In the genomic region with DNA sequence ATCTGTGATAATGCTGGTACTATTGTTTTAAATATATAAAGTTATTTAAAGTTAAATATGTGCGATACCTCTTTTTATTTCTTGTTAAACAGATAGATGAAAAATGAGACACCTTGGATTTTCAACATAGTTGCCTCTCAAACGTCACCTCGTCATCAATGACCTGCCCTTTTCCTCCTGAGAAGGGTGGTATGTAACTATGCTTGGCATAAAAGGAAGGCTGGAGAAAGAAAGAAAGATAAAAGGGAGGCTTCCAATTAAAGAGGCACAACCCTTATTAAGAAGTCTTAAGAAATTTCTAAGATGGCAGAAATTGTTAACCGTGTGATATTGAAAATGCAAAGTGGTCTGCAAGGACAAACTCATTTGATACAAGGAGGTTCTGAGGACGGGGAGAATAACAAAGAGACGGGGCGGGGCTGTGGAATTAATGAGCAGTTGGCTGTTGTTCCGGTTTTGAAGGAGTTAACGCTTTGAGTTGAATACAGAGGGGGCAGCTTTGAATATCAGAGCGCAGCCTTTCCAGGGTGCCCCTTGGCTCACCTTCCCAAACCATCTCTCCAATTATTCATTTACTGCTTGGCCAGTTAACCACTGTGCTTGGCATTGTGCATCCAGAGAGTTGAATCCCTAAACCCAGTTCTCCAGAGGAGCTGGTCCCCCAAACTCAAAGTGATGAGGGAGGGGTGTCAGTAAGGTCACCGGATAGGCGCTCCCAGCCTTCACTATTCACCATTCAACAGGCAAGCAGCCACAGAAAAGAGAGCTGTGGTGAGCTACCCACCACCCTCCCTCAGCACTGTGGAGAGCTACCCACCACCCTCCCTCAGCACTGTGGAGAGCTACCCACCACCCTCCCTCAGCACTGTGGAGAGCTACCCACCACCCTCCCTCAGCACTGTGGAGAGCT, we compare ENCODE assay signal across 15 mouse cellular contexts.
DNase-seq lines count a peak whose midpoint lies in the region; ATAC-seq lines count a peak whose summit lies in the region.
"Had no signal": no experiment of that assay in that cellular context is flagged by ENCODE, and none has a peak within 500 bp of the region (broad histone marks: within the 10 kb centered on the region; RNA-seq: fewer than 3 reads in every experiment).

No protein-coding gene starts in this region.

- H3K9me3 ChIP-seq in forebrain, embryonic 10.5 days: no peaks in the 10 kb centered on the region; the same call in 1 of the 2 replicates
- peaks cover 5% of the 10 kb centered on the region; the same call in 1 of the 2 replicates for H3K9me3 ChIP-seq in hindbrain, embryonic 13.5 days
- H3K9me3 ChIP-seq in midbrain, embryonic 16.5 days (replicated peaks; ENCODE audit: control insufficient read depth, low read length, poor library complexity, severe bottlenecking): no peaks in the 10 kb centered on the region; the same call in 1 of the 2 replicates
- H3K9me3 ChIP-seq: embryonic facial prominence, embryonic 15.5 days; limb, embryonic 10.5 days; liver, embryonic 15.5 days had no signal

- no peak overlapping the region for H3K9ac ChIP-seq in hindbrain, embryonic 13.5 days
- H3K9ac ChIP-seq in midbrain, embryonic 16.5 days (ENCODE audit: low read depth, low read length): no peak overlapping the region
- H3K9ac ChIP-seq: embryonic facial prominence, embryonic 15.5 days; liver, embryonic 15.5 days had no signal

- no peaks in the 10 kb centered on the region for H3K36me3 ChIP-seq in forebrain, embryonic 10.5 days (replicated peaks)
- no peaks in the 10 kb centered on the region for H3K36me3 ChIP-seq in hindbrain, embryonic 13.5 days
- H3K36me3 ChIP-seq in midbrain, embryonic 16.5 days (ENCODE audit: control insufficient read depth, insufficient read depth, low read length): no peaks in the 10 kb centered on the region
- H3K36me3 ChIP-seq: embryonic facial prominence, embryonic 15.5 days; limb, embryonic 10.5 days; liver, embryonic 15.5 days had no signal

- peak overlapping the region; percentile 36; the same call in 1 of the 2 replicates for H3K4me3 ChIP-seq in forebrain, embryonic 10.5 days
- no peak overlapping the region for H3K4me3 ChIP-seq in hindbrain, embryonic 13.5 days
- H3K4me3 ChIP-seq in midbrain, embryonic 16.5 days (ENCODE audit: low read depth, low read length): no peak overlapping the region
- H3K4me3 ChIP-seq: embryonic facial prominence, embryonic 15.5 days; limb, embryonic 10.5 days; liver, embryonic 15.5 days had no signal

- intact Hi-C loops in left cerebral cortex, postnatal 14 days (cut with DNase I): no loop called here

- H3K27ac ChIP-seq in forebrain, embryonic 10.5 days: peak overlapping the region; percentile 75
- no peak overlapping the region for H3K27ac ChIP-seq in hindbrain, embryonic 13.5 days
- no peak overlapping the region for H3K27ac ChIP-seq in midbrain, embryonic 16.5 days (ENCODE audit: low read length)
- H3K27ac ChIP-seq: embryonic facial prominence, embryonic 15.5 days; limb, embryonic 10.5 days; liver, embryonic 15.5 days had no signal

- H3K27me3 ChIP-seq in forebrain, embryonic 10.5 days (ENCODE audit: poor library complexity, severe bottlenecking): no peaks in the 10 kb centered on the region
- no peaks in the 10 kb centered on the region for H3K27me3 ChIP-seq in hindbrain, embryonic 13.5 days
- H3K27me3 ChIP-seq in midbrain, embryonic 16.5 days (ENCODE audit: control insufficient read depth, insufficient read depth, low read depth, low read length): no peaks in the 10 kb centered on the region
- H3K27me3 ChIP-seq: embryonic facial prominence, embryonic 15.5 days; liver, embryonic 15.5 days had no signal

- no peak for ATAC-seq in hindbrain, embryonic 13.5 days (ENCODE audit: low FRiP score)
- ATAC-seq in midbrain, embryonic 16.5 days: no peak
- ATAC-seq in megakaryocyte-erythroid progenitor cell, adult 5-6 weeks (replicated peaks; ENCODE audit: low FRiP score, low TSS enrichment, poor library complexity, severe bottlenecking): no peak

- DNase-seq in Muller cell, postnatal 12 days (ENCODE audit: inconsistent ontology term): peak; percentile 5
- peak; percentile 56 for DNase-seq in forebrain, embryonic 10.5 days (ENCODE audit: extremely low spot score, low spot score)
- no peak for DNase-seq in left cerebral cortex, postnatal 14 days (ENCODE audit: low spot score in 2 of 2)
- DNase-seq in right cerebral cortex, postnatal 4 days: no peak
- DNase-seq in liver: no peak
- DNase-seq: cerebellum, adult 8-10 months; kidney, adult 8-10 months; right cerebral cortex, postnatal 14 days; thymus, postnatal 14 days had no signal

- peaks cover 28% of the 10 kb centered on the region for H3K4me1 ChIP-seq in forebrain, embryonic 10.5 days
- peaks cover 12% of the 10 kb centered on the region for H3K4me1 ChIP-seq in hindbrain, embryonic 13.5 days (replicated peaks)
- H3K4me1 ChIP-seq in midbrain, embryonic 16.5 days (ENCODE audit: control insufficient read depth, insufficient read depth, low read length): peaks cover 6% of the 10 kb centered on the region; the same call in 1 of the 2 replicates
- H3K4me1 ChIP-seq: embryonic facial prominence, embryonic 15.5 days; limb, embryonic 10.5 days; liver, embryonic 15.5 days had no signal

- peak overlapping the region; percentile 29 for H3K4me2 ChIP-seq in hindbrain, embryonic 13.5 days
- H3K4me2 ChIP-seq in midbrain, embryonic 16.5 days (ENCODE audit: low read length): peak overlapping the region; percentile 9
- H3K4me2 ChIP-seq: embryonic facial prominence, embryonic 15.5 days; liver, embryonic 15.5 days had no signal

- WGBS in forebrain, embryonic 10.5 days: 8% methylated on average over 12 of the region's 12 CpGs
- WGBS in hindbrain, embryonic 13.5 days: 8% methylated on average over 12 of the region's 12 CpGs
- 8% methylated on average over 12 of the region's 12 CpGs for WGBS in midbrain, embryonic 16.5 days

Comparison
In these comparisons a context has a peak if more than half of its experiments do, and no peak if none do; other contexts are left out.
1. DNase-seq: peak in Muller cell, postnatal 12 days (single experiment) and forebrain, embryonic 10.5 days (single experiment); none in left cerebral cortex, postnatal 14 days (0 of 2), right cerebral cortex, postnatal 4 days (single experiment) and liver (single experiment).